Comparison of ENCODE assay signal across 1 mouse cellular context in genomic region chr5:120524736-120525135, GRCm38 (mm10).
TF ChIP-seq lines count a peak whose summit lies in the region.

No protein-coding gene starts in this region.

TF ChIP-seq in MEL, 35 proteins besides CTCF, POLR2A, EP300 and RAD21 (continued from another document):
- TF ChIP-seq TBP (IDR thresholded peaks at IDR 0.05; ENCODE audit: low read depth, low read length): no peak
- no peak for TF ChIP-seq ZKSCAN1 (IDR thresholded peaks at IDR 0.05; ENCODE audit: low read depth, low read length)
- TF ChIP-seq ETS1 (IDR thresholded peaks at IDR 0.05; ENCODE audit: low read depth, low read length): no peak
- no peak for TF ChIP-seq CHD1 (IDR thresholded peaks at IDR 0.05; ENCODE audit: low read depth, low read length)
- TF ChIP-seq MYC (IDR thresholded peaks at IDR 0.05; ENCODE audit: low read depth, low read length): no peak
- no peak for TF ChIP-seq POLR2AphosphoS5 (IDR thresholded peaks at IDR 0.05; ENCODE audit: borderline replicate concordance, low read depth, low read length)
- no peak for TF ChIP-seq MXI1 (IDR thresholded peaks at IDR 0.05; ENCODE audit: low read depth, low read length)
- TF ChIP-seq SIN3A (IDR thresholded peaks at IDR 0.05; ENCODE audit: low read length): no peak
